Comparison of ENCODE assay signal across 11 mouse cellular contexts in genomic region chr13:92855901-92856300, GRCm38 (mm10). TPM values are rescaled to one million over a fixed set of nuclear protein-coding genes. Genes with fewer than 3 reads are reported as not detected.
DNase-seq lines count a peak whose midpoint lies in the region; ATAC-seq and TF ChIP-seq lines count a peak whose summit lies in the region.
"Had no signal": no experiment of that assay in that cellular context is flagged by ENCODE, and none has a peak within 500 bp of the region (broad histone marks: within the 10 kb centered on the region; RNA-seq: fewer than 3 reads in every experiment).

No protein-coding gene starts in this region.

- H3K36me3 ChIP-seq in lung, embryonic 14.5 days (ENCODE audit: insufficient read depth), result peaks cover 25% of the 10 kb centered on the region
- peaks cover 20% of the 10 kb centered on the region for H3K36me3 ChIP-seq in small intestine, adult 2 months (ENCODE audit: control insufficient read depth, insufficient read depth, low read length)

- in situ Hi-C loops in Patski (cut with MboI; ENCODE audit: low pct_unique_long_range_greater_than_20kb), result loop anchor here (10.0 kb wide), 1 partner anchor 101 kb away; no protein-coding TSS in a partner anchor

- H3K9me3 ChIP-seq in lung, embryonic 14.5 days (ENCODE audit: low read depth, low read length), result no peaks in the 10 kb centered on the region
- H3K9me3 ChIP-seq: G1E; neural tube, embryonic 12.5 days had no signal

- H3K4me3 ChIP-seq in lung, embryonic 14.5 days (ENCODE audit: low read depth, low read length), result no peak overlapping the region
- H3K4me3 ChIP-seq in small intestine, adult 2 months (ENCODE audit: low read depth, low read length), result no peak overlapping the region
- H3K4me3 ChIP-seq: neural tube, embryonic 12.5 days had no signal

- ATAC-seq in lung, embryonic 14.5 days (ENCODE audit: insufficient read depth), result no peak
- no peak for ATAC-seq in Patski

- no peak overlapping the region for H3K9ac ChIP-seq in lung, embryonic 14.5 days
- H3K9ac ChIP-seq: neural tube, embryonic 12.5 days had no signal

- TF ChIP-seq POLR2A in small intestine, adult 2 months (IDR thresholded peaks at IDR 0.05; ENCODE audit: low read depth, low read length), result no peak

- 69% methylated on average over 4 of the region's 4 CpGs for WGBS in lung, embryonic 14.5 days
- WGBS in small intestine, adult 2 months, result 79% methylated on average over 4 of the region's 4 CpGs

- no peaks in the 10 kb centered on the region; the same call in 1 of the 2 replicates for H3K4me1 ChIP-seq in lung, embryonic 14.5 days (ENCODE audit: insufficient read depth)
- H3K4me1 ChIP-seq in small intestine, adult 2 months (ENCODE audit: control insufficient read depth, insufficient read depth, insufficient read length, low read length), result no peaks in the 10 kb centered on the region
- H3K4me1 ChIP-seq: neural tube, embryonic 12.5 days had no signal

- DNase-seq in embryo, embryonic 11 days, result peak; percentile 22
- no peak for DNase-seq in embryo, embryonic 9.5 days (ENCODE audit: extremely low spot score)
- peak; percentile 29 for DNase-seq in lung, embryonic 14.5 days
- no peak for DNase-seq in lung, adult 18-20 months
- DNase-seq in Patski (ENCODE audit: low read depth, low spot score), result no peak
- no peak for DNase-seq in adrenal gland, adult 2 months
- no peak for DNase-seq in kidney, adult 18-20 months
- DNase-seq: kidney, adult 11 months had no signal

- peak; percentile 26; the same call in 1 of the 2 replicates for TF ChIP-seq CTCF in lung, embryonic 14.5 days (IDR thresholded peaks at IDR 0.05; ENCODE audit: low read depth)
- peak; percentile 50 for TF ChIP-seq CTCF in Patski (IDR thresholded peaks at IDR 0.05)
- peak; percentile 52; the same call in 1 of the 2 replicates for TF ChIP-seq CTCF in small intestine, adult 2 months (IDR thresholded peaks at IDR 0.05; ENCODE audit: extremely low read depth, insufficient read length, insufficient replicate concordance, low read depth, low read length)

- no peak overlapping the region for H3K27ac ChIP-seq in lung, embryonic 14.5 days (ENCODE audit: low read depth)
- no peak overlapping the region for H3K27ac ChIP-seq in small intestine, adult 2 months (ENCODE audit: insufficient read depth, low read depth, low read length)
- H3K27ac ChIP-seq: neural tube, embryonic 12.5 days had no signal

- H3K27me3 ChIP-seq in lung, embryonic 14.5 days (ENCODE audit: insufficient read depth, low read length), result no peaks in the 10 kb centered on the region
- H3K27me3 ChIP-seq in Patski, result no peaks in the 10 kb centered on the region
- no peaks in the 10 kb centered on the region for H3K27me3 ChIP-seq in small intestine, adult 2 months (ENCODE audit: control insufficient read depth, insufficient read depth, low read length)
- H3K27me3 ChIP-seq: neural tube, embryonic 12.5 days had no signal

- CTCF ChIA-PET in Patski (lab: Charles Lee), result interaction anchor here (0.9 to 1.3 kb wide), 2 partner anchors 9 to 387 kb away, joined by 3 read pairs; no protein-coding TSS in a partner anchor

- POLR2A ChIA-PET in Patski (lab: Charles Lee), result no interaction called here

- H3K4me2 ChIP-seq in lung, embryonic 14.5 days, result no peak overlapping the region
- H3K4me2 ChIP-seq: neural tube, embryonic 12.5 days had no signal

RNA-seq across cellular contexts. Expression of gene Mtx3, which starts 11.3 kb away (rescaled TPM):
- polyA plus RNA-seq in lung, embryonic 14.5 days (2014; fragmentation: Nextera tagmentation; extraction: Ambion mirVana), result 4.9 and 5.6 TPM in 2 replicates
- 12.4 TPM for polyA plus RNA-seq in Patski (2021)
- 1.6 and 2.5 TPM in 2 replicates for polyA plus RNA-seq in small intestine, adult 2 months (2012; rRNA removed)
- total RNA-seq in adrenal gland, adult 2 months (2021), result 10 to 100 TPM; 18.8 to 21.3 TPM
- 4.4 and 4.5 TPM in 2 replicates for polyA plus RNA-seq in adrenal gland, adult 2 months (2012; rRNA removed)

Comparison
In these comparisons a context has a peak if more than half of its experiments do, and no peak if none do; other contexts are left out.
1. DNase-seq: peak in embryo, embryonic 11 days (single experiment) and lung, embryonic 14.5 days (single experiment); none in embryo, embryonic 9.5 days (single experiment), lung, adult 18-20 months (0 of 2), Patski (single experiment), adrenal gland, adult 2 months (single experiment) and kidney, adult 18-20 months (single experiment).
2. Peak in every context shown above with its lines, with median percentiles within 50 percentile points of each other: CTCF ChIP-seq.